Mouse (Mus musculus): ENCODE data around the gene Snx29.

Snx29 gene

GRCm38 (mm10) chr16:11454871-11455270 is 132.2 kb downstream of the Snx29 start:
- no peak for DNase-seq

DNA sequence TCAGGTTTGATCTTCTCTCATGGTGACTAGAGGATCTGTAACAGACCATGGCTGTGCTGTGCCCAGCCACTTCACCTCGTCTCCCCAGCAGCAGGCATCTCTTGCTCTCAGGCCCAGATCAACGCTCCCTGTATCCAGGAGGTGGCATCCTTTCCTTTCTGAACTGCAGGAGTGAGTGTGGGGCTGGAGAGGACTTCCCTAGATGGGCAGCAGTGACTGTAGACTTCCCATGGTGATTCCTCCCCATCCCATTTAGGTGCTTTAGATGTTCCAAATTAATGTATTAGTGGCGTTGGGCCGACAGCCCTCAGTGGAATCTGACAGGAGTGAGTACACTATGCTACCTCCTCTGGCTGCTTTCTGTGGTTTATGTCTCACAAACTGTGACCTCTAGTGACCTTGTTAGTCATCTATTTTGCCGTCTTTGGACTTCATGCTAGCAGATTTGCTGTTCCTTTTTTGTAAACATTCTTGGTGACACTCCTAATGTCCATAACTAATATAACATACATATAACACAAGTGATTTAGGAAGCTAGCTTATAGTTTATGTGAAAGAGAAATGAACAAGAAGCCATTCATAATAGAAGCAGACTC is 132.9 kb downstream of the Snx29 start:
- peak; percentile 28 for DNase-seq

- peak; percentile 18 for DNase-seq
Observed at GRCm38 (mm10) chr16:11456141-11456645, 133.5 kb downstream of the Snx29 start.

GRCm38 (mm10) chr16:11457136-11457535 is 134.4 kb downstream of the Snx29 start:
- no peak for DNase-seq

- DNase-seq = no peak
Observed at GRCm38 (mm10) chr16:11457609-11458350, 135.1 kb downstream of the Snx29 start.

GRCm38 (mm10) chr16:11460210-11460609 is 137.5 kb downstream of the Snx29 start:
- no peak for DNase-seq

GRCm38 (mm10) chr16:11461612-11462011 is 138.9 kb downstream of the Snx29 start:
- DNase-seq = peak; percentile 53

GRCm38 (mm10) chr16:11468533-11469179 is 145.9 kb downstream of the Snx29 start:
- peak; percentile 69 for DNase-seq

- no peak for DNase-seq
Observed at GRCm38 (mm10) chr16:11469491-11469890, 146.8 kb downstream of the Snx29 start.

DNA sequence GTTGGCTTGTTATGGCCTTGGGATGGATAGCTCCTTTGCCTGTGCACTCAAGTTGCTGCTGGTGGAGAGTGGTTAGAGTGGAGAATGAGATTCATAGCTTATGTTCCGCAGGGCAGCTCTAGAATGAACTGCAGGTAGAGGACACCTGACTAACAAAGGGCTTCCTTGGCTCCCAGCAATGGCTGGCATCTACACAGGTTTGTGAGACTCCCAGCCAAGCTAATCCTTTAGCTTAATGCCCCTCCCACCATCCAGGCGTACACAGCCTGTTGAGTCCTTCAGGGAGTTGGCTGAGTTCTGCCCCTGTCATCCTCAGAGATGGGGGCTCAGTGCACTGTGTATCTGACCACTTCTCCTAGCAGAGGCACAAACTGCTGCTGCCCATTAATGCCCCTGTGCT is 148.5 kb downstream of the Snx29 start:
- DNase-seq = no peak

GRCm38 (mm10) chr16:11472852-11473251 is 150.1 kb downstream of the Snx29 start:
- DNase-seq = no peak

DNA sequence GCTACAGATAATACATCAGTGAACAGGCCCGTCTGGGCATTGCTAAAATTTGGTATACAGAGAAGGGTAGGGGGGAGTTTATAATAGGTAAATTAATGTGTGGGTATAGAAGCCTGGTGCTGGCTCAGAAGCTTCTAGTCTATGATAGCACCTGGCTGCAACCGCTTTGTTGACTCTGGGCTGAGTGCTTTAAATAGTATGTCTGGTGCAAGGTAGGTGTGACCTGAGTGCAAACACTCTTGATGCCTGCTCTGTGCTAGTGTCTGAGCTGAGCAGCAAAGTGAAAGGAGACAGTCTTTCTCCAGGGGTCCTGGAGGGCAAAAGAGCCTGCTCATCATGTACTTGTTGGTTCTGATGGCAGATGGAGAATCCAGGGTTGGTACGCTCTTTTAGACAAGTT is 150.8 kb downstream of the Snx29 start:
- DNase-seq = peak; percentile 13

DNA sequence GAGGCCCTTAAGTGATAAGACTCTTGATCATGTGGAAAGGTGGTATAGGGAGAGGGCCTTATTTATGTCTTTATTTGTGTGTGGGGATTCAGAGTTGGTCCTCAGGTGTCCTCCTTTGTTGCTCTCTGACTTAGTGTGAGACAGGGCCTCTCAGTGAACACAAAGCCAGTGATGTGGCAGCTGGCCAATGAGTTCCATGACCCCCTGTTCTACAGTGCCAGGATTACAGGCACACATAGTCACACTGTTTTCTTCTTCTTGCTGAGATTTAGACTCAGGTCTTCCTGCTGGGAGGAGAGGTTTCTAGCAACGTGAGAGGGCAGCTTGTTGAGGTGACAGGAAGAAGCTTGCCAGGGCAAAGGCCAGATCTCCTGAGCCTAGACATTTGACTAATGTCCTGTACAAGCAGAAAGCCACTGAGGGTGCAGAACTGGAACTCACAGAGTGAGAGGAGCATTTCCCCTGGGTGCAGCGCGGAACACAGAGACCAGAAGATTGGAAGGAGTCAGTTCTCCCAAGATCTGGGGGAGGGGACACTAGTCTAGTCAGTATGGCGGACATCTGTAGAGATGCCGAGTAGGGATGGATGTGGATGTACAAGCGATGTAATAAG is 151.3 kb downstream of the Snx29 start:
- DNase-seq = no peak

- DNase-seq = peak; percentile 13
Observed at GRCm38 (mm10) chr16:11475137-11475943, 152.6 kb downstream of the Snx29 start.

GRCm38 (mm10) chr16:11476314-11476713 is 153.6 kb downstream of the Snx29 start:
- no peak for DNase-seq

- DNase-seq = no peak
Observed at GRCm38 (mm10) chr16:11476968-11477367, 154.3 kb downstream of the Snx29 start.

GRCm38 (mm10) chr16:11477591-11477990 is 154.9 kb downstream of the Snx29 start:
- no peak for DNase-seq

DNA sequence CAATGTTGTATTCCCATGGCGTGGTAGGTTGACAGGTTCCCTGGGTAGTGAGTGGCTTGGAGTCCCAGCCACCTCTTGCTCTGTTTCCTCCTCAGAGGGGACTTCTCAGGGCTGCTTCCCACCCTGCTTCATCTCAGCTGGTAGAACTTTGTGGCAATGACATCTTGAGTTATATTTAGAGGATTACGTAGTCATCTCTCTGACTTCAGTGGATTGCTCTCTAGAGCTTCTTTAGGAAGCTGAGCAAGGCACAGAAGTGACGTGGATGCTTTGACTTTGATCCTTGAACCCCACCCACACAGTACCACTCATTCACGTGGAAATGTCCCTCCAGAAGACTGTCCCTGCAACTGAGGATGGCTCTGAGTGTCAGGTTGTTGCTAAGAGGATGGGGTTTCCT is 156.9 kb downstream of the Snx29 start:
- DNase-seq = no peak

DNA sequence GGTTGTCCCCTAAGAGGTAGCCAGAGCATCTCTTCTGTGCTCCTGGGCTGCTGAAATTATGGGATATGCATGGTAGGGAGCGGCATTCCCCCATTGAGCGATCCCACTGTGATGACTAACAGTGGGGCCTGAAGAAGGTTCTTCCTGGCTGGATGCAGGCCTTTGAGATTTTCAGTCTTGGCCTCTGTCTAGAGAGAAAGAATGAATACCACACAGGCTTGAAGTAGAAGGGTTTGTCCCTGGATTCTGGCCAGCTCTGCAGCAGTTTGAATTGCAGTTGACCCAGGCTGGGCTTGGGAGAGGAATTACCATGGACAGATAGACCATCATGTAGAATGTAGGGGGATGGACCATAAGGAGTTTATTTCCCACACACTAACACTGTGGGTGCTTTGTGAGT is 159.5 kb downstream of the Snx29 start:
- DNase-seq = peak; percentile 42

DNA sequence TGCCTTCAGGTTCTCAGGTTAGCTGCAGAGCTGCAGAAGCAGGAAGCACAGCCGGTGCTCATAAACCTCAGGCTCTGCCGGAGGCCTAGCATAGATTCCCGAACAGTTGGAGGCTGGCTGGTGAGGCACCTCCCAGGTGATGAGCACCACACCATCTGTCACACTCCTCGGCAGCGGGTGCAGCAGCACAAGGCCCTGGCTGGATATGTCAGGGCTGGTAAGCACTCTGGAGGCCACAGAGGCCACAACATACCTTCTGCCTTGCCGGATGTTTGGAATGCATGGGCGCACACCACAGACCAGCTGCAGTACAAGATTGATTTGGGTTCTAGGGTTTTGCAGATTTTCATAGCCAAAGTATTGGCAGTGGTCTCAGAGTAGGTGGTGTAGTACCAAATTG is 172.2 kb downstream of the Snx29 start:
- DNase-seq = no peak

DNA sequence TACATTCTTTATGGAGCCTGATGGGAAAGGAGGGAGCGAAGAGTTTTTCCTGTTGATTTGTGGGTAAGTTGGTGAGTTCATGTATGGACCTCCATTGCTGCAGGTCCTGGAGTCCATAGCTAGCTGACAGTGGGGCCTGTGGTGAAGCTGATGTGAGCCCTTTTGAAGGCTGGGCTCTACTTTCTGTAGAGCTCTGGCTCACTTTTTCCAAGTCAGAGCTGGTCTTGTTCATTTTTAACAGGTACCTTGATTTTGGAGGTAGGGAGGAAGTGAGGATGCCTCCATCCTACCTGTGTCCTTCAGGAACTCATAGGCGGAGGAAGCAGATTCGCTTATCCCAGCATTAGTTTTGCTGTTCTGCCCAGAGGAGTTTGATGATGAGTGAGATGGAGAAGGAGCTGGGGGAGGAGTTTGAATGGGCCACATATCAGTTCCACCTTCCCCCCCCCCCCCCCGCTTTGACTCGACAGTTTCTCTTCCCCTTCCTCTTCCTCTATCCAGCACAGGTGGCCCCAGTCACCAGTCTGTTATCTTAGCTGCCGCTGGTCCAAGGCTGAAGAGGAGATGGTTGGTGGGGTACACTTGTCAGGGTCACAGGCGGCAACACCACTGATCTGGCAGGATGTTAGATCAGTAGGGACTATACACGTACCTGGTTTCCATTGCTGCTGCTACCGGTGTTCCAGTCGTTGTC is 173.4 kb downstream of the Snx29 start:
- no peak for DNase-seq

DNA sequence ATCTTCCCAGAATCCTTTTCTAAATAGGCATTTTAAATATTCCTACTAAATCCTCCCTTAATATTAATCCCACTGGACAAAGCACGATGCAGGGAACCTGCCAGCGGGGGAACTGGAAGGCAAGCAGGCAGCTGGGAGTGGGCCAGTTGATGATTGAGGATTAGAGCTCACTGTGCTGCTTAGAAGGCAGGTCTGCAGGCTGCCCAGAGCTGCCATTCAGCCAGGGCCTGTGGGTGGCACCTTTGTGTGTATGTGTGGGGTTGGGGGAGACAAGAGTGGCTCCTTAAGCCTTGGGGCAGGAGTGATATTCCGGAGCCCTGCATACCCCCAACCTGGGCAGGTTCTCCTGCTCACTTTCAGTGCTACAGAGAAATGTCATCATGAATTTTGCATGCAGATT is 174.0 kb downstream of the Snx29 start:
- no peak for DNase-seq

All from lung, postnatal 10 days (tissue).